Mouse (Mus musculus) small intestine, adult 2 months (tissue): ENCODE results near the gene Txndc16.

Experiments used
- CTCF ChIP-seq: fragments of 200-500 bp; IDR thresholded peaks from 2 replicates; pipeline ENCODE4 v1.5.1; 2012; ENCODE audit warnings: low read depth, mild to moderate bottlenecking, control low read depth, inconsistent platforms, low read length, moderate library complexity, mixed read lengths; ENCODE audit not compliant: insufficient replicate concordance, insufficient read length; ENCODE audit errors: extremely low read depth
- POLR2A ChIP-seq: fragments of 200-500 bp; IDR thresholded peaks from 2 replicates; pipeline ENCODE4 v1.6.1; 2012; ENCODE audit warnings: low read depth, mild to moderate bottlenecking, control low read depth, inconsistent platforms, low read length, moderate library complexity

- TF ChIP-seq CTCF (no peak), POLR2A (no peak)
These were observed 18.9 kb upstream of the Txndc16 start for GRCm38 (mm10) chr14:45239042-45239441.
